Mouse (Mus musculus) cerebellum, adult (tissue): ENCODE data around the gene Lztr1.
A peak's percentile ranks its signal among the peaks of the same experiment; 100 is the strongest.

Experiments used
- ATAC-seq: cut with Nextera tagmentation; 2 replicates; pipeline ENCODE4 v1.9.2; 2017; ENCODE audit warnings: mild to moderate bottlenecking, moderate library complexity, mixed read lengths; ENCODE audit not compliant: insufficient number of reproducible peaks, low FRiP score, low TSS enrichment

The Lztr1 gene

DNA sequence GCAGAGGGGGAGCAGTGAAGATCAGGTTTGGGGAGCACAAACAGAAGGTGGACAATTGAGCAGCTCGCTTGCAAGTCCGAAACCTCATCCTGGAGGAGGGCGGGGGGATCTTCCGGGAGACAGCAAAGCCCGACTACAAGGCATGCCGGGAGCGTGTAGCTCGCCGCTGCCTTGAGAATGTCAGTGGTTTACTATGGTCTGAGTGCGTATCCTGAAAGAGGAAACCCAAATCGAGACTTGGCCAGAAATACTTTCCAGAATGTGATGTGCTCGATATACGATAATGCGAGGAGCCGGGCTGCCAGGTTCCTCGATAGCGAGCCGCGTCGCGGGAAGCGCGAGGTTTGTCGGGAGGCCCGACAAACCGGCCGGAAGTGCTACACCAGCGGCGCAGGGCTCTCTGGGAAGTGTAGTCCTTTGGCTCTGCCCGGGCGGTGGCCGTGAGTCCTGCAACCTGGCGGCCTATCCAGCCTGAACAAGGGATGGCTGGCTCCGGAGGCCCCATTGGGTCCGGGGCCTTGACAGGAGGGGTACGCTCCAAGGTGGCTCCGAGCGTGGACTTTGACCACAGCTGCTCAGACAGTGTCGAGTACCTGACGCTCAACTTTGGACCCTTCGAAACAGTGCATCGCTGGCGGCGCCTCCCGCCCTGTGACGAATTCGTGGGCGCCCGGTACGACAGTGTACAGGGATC lies at the start of gene Lztr1:
Lztr1 (plus strand) TSS at position 143 of the 694 bp plus-strand sequence.
- ATAC-seq, result peak; percentile 94

- ATAC-seq, result no peak
Measured at GRCm38 (mm10) chr16:17460254-17460653, 48.2 kb upstream of the Lztr1 start.

DNA sequence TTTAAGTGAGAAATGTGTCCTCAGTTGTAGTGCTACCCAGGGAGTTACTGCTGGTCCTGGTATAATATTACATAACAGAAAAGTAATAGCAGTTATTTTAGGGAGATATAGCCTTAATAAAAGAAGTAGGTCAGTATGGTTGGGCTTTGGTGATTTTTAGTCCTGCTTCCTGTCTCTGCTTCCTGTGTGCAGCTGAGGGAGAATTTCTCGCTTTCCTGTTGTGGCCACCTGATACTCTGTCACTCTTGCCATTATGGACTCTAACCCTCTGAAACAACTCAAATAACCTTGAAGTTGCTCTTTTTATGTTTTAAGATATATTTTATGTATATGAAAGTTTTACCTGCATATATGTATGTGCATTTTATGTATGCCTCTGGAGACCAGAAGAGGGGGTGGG lies 46.9 kb upstream of the Lztr1 start:
- no peak for ATAC-seq

GRCm38 (mm10) chr16:17463184-17463583 lies 45.3 kb upstream of the Lztr1 start:
- no peak for ATAC-seq

DNA sequence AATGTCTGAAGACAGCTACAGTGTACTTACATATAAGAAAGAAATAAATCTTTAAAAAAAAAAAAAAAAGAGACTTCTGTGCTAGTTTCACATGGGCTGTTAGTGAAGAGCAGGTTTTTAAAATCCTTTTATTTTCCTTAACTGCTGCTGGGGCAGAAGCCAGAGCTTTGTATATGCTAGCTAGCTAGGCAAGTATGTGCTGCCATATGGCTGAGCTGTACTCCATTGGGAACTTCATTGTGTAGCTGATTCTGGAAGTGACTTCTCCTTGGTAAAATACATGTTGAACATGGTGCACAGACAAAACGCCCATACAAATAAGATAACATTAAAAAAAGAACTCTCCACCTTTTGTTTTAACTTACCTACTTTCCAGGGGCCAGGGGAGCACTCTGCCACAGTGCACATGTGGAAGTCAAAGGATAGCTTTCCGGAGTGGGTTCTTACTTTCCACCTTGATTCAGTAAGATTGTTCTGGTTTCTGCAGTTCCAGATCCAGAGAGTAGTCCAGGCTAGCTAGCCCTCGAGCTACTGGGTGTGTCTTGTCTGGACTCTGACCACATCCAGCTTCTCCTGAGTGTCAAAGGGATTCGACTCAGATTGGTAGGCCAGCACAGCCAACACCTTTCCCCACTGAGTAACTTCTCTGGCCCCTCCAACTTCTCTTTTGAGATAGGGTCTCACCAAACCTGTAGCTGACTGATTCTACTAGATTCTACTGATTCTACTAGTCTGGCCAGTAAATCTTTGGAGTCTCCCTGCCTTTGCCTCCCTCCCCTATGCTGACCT lies 41.4 kb upstream of the Lztr1 start:
- ATAC-seq, result no peak

GRCm38 (mm10) chr16:17472498-17472897 lies 36.0 kb upstream of the Lztr1 start:
- ATAC-seq, result no peak

DNA sequence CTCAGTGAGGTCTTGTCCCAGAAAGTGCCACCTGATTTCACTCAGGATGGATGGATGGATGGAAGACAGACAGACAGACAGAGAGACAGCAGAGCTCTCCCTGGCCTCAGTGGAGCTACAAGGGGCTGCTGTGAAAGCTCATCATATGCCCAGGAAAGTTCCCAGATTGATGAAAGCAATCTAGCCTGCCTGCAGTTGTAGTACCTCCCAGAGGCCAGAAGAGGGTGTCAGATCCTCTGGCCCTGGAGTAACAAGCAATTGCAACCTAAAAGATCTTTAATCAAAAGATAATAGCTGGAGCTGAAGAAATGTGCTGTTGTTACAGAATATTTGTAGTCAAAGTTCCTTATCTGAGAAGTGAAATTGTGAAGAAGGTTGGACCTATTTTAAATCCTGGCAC lies 34.4 kb upstream of the Lztr1 start:
- ATAC-seq, result no peak; the same call in 1 of the 2 replicates

- ATAC-seq, result no peak
Measured at GRCm38 (mm10) chr16:17474761-17475160, 33.7 kb upstream of the Lztr1 start.

- ATAC-seq, result no peak
Measured at GRCm38 (mm10) chr16:17475326-17475725, 33.2 kb upstream of the Lztr1 start.

DNA sequence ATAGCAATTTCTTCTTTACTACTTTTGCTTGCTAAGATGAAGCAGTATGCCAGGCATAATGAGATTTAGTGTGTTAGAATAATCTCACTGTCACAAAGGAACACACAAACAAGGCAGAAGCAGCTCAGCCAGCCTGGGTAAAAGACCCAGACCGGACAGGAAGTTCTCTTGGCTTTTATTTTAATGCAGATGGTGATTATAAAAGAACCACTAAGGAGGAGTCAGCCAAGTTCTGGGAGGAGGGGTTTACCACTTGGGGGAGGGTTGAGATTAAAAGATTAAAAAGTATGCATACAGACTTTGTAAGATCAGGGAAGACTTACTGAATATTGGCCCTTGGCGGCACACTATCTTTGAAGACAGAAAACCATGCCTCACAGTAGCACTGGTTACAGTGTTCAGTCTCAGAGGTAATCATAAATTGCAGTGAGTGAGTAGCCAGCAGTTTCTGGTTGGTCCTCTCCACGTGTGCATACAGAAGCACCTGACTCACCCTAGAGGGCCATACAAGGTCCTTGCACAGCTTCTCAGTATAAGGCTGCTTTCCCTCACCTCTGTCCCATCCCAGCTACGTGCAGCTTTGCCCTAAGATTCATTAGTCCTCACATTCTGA lies 30.1 kb upstream of the Lztr1 start:
- ATAC-seq, result no peak

DNA sequence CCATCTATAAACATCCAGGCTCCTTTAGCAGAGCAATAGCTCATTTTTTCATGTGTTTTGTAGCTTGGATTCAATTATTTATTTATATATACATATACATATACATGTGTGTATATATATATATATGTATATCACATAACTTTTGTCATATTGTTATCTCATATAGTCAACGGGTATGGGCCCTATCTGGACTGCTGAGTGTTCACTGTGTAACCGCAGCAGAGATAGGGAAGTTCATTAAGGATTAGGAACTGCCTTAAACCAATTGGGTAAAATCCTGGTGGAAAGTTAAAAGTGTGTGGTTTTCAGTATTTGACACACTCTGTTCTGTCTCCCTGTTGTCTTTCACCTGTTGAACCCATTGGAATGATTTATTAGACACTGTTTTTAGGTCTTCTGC lies 27.0 kb upstream of the Lztr1 start:
- ATAC-seq, result no peak

DNA sequence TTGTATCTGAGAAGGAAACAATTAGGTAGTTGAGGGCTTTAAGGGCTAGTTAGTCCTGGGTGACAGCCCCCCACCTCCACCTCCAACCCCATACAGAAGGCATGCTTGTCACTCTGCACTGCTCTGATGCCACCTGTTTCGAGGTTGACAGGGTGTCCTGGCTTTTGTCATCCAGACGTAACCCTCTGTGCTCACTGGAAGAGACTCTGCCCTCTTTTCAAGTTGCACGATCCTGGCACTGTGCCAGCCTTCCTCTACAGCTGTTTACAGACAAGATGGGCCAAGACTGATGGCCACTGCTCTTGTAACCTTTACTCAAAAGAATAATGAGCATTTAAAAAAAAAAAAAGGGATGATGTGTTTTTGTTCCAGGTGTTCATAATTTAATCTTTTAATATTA lies 22.0 kb upstream of the Lztr1 start:
- ATAC-seq, result no peak

DNA sequence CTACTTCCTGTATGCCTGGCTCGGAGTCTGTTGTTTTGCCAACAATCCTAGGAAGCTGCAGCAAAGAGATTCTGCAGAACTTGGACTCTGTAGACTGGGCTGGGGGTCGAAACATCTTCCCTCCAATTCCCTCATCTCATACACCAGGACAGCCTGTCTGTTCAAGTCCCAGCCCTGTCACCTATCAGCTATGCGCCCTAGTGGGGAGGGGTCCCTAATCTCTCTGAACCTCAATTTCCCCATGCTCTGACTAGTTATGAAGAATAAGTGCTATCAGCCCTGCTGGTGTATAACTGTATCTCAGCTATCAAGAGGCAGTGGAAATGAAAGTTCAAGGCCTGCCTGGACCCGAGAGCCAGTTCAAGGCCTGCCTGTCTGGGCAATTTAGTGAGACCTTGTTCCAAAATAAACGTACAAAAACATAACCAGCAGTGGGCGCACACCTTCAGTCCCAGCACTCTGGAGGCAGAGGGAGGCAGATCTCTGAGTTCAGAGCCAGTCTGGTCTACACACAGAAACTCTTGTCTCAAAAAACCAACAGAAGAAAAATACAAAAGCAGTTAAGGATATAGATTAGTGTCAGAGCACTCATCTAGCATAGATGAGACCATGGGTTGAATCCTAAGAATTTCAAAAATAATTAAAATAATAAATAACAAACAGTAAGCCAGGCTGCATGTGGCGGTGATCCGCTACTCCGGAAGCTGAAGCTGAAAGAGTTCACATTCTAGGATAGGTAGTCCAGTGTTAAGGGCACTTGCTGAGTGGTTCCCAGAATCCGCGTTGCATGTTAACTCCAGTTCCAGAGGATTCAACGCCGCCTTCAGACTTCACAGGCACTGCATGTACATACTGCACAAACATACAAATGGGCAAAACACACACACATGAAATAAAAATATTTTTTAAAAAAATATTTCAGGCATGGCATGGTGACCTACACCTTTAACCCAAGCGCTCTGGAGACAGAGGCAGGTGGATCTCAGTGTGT lies 19.7 kb upstream of the Lztr1 start:
- ATAC-seq, result no peak

DNA sequence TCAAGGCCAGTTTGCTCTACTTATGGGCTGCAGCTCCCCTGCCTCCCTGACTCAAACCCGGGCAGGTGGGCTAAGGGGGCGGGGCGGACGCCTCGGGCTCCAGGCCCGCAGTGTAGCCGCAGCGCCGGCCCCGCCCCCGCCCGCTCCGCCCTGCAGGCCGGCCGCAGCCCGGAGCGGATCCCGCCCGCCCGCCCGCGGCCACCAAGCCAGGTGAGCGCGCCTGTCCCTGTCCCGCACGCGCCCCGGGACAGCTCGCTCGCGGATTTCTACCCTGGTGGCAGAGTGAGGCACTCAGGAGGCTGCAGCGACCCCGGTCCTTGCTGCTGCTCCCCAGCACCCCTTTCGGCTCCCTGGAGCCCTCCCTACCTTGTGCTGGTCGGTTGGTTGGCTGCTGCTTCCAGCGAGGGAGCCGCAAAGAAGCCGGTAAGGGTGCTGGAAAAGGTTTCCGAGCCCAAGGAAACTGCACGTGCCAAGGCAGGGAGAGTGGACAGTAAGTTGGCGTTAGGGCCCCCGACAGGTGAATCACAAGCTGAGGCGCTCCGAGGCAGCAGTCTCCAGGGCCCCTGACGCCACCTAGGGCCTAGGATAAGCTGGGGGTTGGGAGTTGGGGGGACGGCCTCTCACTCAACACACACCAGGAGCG lies 18.9 kb upstream of the Lztr1 start, which contains the start of gene Aifm3:
Aifm3 (plus strand) TSS at position 143 of the 643 bp plus-strand sequence.
- peak; percentile 33; the same call in 1 of the 2 replicates for ATAC-seq

DNA sequence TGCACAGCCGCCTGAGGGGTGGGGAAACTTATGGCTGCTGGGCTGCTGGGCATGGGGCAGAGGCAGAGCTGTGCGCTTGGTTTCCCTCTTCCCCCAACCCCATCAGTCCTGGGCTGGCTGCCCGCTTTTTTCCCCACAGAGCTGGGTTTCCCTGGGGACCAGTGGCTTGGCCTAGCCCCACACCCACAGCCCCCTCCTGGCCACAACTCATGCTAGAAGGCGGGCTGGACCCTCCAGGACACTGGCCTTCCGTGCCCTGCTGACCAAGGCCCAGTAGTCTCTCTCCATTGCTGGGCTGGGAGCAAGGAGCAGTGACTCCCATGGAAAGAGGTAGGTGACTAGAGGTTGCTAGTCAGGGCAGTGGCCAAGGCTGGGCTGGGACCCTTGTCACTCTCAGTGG lies 17.3 kb upstream of the Lztr1 start:
- ATAC-seq, result no peak

DNA sequence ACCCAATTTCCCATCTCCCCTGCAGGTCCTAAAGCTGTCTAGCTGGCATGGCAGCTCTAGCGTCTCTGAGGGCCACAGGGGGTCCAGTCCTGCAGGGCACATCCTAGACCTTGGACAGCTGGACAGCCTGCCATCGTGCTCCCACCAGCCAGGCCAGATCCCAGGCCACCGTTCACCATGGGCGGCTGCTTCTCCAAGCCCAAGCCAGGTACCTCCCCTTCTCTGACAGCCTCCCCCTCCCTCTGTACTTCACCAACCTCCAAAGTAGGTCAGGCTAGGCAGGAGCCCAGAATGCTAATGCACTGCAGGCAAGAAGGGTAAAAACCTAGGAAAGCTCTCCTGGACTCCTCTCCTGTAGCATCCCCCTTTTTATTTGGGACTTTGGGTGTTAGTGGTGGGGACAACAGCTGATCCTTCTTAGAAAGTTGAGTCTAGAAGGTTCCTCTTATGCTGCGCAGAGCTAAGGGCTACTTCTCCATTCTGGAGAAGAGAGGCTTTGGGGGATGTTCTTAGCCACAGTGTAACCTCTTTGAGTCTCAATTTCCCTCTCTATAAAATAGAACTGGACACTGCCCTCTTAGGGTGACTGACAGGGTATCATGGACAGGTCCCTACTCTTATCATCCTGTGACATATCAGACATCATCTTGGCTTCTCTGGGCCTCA lies 16.5 kb upstream of the Lztr1 start:
- ATAC-seq, result peak; percentile 78

DNA sequence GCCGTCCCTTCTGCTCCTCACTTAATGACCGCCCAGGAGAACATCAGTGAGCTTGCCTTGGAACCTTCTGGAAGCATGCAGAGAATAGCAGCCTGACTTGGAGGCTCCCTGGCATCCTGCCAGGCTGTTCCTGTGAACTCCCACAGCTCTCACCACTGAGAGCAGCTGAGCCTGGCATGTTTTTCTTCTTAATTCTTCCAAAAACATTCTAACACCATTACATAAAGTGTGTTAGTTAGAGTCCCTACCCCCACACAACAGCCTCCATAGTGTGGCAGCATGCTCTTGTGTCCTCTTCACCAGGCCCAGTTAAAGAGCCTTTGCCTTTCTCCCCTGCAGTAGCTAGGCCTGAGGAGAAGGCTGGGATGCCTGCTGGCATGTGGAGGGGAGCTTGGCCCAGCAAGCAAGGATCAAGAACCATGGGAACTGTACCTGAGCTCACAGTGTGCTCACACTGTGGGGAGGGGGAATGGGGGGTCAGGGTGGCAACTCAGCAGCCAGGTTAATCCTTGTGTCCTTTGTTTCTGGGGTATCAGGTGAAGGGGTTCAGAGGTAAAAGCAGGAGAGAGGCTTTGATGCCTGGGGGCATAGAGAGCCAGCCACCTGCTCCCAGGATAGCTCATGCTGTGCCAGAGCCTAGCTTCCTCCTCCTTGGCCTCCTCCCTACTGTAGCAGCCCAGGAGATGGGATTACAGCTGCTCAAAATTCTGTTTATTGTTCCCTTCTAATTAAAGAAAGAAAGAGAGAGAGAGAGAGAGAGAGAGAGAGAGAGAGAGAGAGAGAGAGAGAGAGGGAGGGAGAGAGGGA lies 11.8 kb upstream of the Lztr1 start:
- ATAC-seq, result peak; percentile 36; the same call in 1 of the 2 replicates

DNA sequence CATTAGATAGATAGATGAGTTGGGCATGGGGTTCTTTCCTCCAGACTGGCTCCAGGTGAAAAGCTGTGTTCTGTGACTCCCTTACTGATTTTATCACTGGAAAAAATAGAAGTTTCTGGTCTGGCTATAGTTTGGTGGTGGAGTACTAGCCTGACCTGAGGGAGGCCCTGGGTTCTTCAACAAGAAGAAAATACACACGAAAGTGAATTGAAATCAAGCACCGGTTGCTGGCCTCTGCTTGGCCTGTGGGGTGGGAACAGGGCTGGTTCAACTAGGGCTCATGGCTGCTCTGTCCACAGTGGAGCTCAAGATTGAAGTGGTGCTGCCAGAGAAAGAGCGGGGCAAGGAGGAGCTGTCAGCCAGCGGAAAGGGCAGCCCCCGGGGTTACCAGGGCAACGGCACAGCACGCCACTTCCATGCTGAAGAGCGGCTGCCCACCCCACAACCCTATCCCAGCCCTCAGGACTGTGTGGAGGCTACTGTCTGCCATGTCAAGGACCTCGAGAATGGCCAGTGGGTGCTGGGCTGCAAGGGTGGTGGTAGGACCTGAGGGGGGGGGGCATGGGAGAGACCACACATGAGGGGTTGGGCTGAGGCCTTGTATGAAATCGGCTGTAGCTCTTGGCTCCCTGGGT lies 9.1 kb upstream of the Lztr1 start:
- no peak for ATAC-seq
